Mouse (Mus musculus): ENCODE data around the gene Sepsecs.
"Not testable (repeated sequence)": the region's sequence is repeated elsewhere in the genome, so short reads cannot be mapped to it uniquely, and the experiment has no call there.

The Sepsecs gene

DNA sequence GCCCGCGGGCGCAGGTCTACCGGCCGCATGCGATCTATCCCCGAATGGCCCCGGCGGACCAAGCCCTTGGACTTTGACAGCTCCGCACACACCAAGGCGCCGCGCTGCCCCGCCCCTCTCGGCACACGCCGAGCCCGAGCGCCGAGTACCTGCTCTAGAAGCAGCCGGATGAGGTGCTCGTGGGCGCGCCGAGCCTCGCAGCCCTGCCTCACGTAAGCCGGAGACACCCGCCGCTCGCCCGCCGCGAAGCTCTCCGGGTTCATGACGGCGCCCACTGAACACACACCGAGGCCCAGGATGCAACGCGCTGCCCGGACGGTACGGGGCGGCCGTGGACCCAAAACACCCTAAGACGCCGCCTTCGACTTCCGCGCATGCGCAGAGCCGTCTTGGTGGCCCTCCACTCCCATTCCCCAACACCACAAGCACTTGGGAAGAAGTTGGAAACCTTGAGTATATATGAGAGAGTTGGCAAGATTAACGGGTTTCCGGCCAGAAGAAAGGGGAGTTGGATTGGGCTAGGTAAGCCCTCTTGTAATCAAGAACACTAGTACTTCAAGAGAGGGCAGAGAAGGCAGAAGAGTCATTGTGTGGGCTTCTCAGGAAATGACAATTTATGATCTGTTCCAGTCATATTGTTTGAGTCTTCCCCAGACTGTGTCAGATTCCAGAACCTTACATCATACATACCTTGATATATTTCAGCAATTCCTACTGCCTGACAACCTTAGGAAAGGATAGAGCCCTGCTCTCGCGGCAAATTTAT, at the start of gene Sepsecs:
TSS of gene Sepsecs (minus strand) at position 283 of the 766 bp plus-strand sequence.
- DNase-seq (ENCODE audit: low spot score), result peak; percentile 97

DNA sequence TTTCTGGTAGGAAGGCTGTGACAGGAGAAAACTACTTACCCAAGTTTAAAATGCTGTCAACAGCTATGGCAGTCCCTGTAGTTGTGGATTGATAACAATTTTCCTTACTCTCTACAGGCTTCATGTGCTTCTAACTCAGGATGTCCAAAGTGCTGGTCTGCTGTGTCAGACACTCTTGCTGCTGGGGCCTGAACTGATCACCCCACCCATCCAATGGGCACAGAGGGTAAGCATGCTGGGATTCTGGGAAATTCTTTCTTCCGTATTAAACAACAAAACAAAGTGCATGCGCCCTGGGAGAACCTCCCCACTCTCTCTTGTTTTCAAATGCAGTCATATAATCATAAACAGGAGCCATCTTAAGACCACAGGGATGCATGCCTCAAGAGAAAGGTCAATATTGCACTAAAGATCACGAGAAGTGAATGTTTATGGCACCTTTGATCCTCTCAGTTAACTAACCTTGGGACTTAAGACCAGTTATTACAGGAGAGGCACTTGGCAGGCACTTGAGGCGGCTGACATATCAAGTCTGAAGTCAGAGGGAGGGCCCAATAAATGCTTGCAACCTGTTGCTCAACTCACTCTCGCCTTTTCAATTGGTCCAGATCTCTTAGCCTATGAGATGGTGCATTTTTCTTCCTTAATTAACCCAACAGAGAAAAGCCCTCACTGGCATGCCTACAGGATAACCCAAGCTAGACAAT, 47.4 kb upstream of the Sepsecs start:
- DNase-seq (ENCODE audit: low spot score), result no peak

DNA sequence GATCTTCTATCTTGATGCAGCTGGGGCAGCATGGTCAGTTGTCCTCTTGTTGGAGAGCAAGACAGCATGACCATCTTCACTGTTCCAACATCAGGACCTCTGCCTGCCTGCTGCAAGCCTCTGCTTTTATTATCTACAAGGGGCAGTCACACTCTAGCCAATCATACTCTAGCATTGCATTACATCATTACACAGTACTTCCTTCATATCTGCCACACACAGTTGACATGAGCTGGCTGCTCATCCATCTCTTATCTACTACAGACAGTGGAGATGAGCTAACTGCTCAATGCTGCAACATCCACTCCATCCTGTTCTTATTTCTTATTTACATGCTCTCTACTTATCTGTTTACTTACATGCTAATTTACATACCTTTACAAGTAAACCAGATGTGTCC, 43.2 kb upstream of the Sepsecs start:
- no peak for DNase-seq (ENCODE audit: low spot score)

DNA sequence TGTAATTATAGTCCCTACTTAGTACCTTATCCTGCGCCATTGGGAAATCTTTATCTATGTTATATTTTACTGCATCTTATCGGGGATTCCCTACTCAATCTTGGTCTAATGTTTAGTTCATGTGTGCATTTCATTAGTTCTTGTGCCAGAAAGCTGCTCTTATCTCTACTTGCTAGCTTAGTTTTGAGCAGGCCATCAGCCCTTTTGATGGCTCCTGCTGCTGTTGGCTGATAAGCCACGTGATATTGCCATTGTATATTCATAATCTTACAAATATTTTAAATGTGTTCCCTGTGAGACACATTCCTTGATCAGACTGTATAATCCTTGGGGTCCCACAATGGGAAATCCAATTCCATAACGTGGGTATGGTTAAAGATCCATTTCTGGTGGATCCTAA, 35.1 kb upstream of the Sepsecs start:
- DNase-seq (ENCODE audit: low spot score), result no peak

DNA sequence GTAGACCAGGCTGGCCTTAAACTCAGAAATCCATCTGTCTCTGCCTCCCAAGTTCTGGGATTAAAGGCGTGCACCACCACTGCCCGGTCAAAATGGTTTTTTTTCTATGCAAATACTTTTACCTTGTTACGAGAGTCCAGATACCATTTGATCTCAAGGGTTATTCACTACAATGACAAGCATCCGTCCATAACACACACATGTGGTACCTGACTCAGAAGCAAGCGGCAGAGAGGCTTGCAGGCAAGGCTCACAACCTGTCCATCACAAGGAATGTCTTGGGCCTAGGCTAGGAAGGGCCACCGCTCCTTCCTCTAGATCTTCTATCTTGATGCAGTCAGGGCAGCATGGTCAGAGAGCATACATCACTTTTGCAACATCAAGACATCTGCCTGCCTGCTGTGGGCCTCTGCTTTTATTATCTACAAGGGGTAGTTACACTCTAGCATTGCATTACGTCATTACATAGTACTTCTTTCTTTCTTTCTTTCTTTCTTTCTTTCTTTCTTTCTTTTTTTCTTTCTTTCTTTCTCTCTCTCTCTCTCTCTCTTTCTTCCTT, 28.5 kb upstream of the Sepsecs start:
- not testable (repeated sequence) for DNase-seq (ENCODE audit: low spot score)

DNA sequence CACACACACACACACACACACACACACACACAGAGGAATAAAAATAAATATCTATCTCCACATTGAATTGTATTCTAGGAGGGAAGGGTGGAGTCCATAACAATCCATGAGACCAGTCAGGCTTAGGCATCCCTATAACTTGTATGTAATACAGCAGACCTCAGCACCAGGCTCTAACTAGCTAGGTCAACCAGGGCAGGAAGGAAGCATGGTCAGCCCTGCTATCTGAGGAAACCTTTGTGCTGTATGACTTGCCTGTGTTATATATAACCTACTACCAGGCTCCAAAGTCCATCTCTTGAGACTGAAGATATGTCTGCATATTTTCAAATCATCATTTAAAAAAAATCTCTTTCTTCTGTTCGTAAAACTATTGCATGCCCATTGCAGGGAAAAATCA, 27.8 kb upstream of the Sepsecs start:
- DNase-seq (ENCODE audit: low spot score), result no peak

DNA sequence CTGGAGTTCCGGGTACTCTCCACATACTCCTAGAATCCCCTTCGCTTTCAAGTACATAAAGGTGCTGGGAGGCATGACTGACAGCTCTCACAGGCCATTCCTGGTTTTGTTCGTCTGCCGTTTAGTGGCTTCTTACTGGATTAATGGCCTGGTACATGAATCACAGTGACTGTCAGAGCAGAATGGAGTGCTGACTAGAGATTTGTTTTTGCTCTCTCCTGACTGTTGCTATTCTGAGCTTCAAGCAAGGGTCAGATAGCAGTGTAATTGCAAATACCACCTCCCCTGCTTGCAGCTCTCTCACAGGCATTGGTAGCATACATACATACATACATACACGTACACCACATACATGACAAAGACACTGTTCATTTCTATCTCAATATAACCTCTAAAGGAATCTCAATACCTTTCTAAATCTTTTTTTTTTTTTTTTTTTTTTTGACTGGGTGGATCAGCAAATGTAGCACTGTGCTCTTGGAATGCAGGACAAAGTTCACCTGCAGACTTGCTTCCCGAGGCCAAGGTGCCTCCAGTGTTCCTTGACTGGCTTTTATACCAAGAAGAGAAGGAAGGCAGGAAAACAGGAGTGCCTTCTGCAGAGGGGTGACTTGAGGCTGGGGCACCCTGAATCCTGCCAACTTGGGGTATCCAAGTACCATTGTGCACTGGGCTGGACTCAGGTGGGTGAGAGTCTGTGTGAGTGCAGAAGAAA, 18.4 kb upstream of the Sepsecs start:
- no peak for DNase-seq (ENCODE audit: low spot score)

DNA sequence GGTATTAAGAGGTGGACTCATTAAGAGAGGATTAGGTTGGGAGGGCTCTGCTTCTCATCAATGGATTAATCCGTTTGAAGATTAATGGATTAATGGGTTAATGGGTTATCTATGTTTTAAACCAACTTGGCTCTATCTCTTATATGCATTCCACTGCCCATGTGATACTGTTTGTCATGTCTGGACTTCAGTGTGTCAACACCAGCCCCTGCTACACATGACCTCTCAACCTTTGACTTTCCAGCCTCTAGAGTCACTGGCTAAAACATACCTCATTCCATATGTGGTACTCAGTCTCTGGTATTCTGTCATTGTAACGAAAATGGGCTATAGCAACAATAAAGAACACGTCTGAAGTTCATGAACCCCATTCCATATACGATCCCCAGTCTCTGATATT, 11.6 kb upstream of the Sepsecs start:
- DNase-seq (ENCODE audit: low spot score), result no peak

DNA sequence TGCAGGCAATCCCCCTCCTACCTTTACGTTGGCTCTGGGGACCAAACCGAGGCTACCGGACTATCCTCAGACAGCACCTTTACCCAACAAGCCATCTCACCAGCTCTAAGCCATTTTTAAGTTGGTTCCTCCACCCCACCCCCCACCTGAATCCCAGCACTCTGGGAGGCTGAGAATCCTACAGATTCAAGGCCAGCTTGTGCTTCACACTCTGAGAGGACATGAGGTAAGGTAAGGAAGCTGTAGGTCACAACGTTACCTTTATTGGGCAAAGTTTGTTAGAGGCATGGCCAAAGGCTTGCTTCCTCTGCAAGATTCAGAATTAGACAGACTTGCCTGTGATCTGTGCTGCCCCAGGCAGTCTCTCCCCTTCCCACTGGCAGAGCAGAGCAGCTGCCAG, 10.7 kb upstream of the Sepsecs start:
- no peak for DNase-seq (ENCODE audit: low spot score)

DNA sequence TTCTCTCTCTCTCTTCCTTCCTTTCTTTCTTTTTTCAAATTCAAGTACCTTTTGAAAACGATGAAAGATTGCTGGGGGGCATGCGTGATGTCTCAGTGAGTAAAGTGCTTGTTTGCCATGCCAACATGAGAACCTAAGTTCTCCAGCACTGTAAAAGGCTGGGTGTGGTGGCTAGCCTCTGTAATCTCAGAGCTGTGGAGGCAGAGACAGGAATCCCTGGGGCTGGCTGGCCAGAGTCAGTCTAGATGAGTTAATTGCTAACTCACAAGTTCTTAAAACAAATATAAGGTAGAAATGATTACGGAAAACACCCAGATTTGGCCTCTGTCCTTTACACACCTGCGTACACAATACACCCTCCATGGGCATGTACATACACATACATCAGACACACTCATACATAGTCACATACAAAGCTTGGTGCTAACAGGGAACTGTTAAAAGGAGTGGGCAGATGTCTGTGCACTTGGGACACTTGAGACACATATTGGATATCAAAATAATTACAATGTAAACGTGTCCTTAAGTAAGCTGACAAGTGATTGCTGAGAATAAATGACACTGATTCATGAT, 9.1 kb upstream of the Sepsecs start:
- no peak for DNase-seq (ENCODE audit: low spot score)

DNA sequence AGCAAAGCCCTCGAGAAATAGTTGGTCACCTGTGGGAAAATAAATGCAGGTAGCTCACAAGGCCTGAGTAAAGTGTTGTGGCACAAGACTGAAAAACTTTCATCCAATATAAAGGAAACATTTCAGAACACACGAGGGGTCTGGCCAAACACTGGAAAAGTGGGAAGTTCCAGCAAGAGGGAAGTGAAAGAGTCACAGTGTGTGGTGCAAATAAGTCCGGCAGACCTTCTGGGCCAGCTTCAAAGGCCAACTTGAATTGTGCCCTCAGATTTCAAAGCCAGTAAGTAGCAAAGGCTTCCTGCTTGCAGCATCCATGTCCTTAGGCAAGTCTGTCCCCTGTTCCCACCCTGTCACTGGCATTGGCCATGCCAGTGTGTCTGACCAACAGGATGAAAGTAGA, 7.6 kb upstream of the Sepsecs start:
- no peak for DNase-seq (ENCODE audit: low spot score)

DNA sequence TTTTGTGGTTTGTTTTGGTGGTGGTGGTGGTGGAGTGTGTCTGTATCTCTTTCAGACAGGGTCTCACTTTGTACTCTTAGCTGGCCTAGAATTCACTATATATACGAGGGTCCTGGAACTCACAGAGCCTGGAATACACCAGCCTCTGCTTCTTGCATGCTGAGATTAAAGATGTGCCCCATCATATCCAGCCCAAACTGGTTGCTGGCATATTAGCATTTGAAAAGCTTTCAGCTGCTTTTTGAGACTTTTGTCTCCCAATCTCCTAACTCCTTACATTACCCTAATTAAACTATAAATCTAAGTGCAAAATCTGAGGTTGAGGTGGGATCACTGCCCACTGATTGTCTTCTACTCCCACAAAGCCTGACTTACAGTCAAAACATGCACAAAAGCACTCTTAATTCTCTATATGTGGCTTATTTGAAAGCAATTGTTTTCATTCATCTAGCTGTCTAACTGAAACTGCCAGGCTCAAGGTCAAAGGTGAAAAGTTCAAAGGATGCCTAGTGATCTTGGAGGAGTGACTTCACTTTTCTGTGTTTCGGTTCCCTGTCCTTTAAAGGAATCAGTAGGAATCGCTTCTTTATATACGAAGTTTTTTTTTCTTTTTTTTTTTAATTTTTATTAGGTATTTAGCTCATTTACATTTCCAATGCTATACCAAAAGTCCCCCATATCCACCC, 5.0 kb upstream of the Sepsecs start:
- no peak for DNase-seq (ENCODE audit: low spot score)

DNA sequence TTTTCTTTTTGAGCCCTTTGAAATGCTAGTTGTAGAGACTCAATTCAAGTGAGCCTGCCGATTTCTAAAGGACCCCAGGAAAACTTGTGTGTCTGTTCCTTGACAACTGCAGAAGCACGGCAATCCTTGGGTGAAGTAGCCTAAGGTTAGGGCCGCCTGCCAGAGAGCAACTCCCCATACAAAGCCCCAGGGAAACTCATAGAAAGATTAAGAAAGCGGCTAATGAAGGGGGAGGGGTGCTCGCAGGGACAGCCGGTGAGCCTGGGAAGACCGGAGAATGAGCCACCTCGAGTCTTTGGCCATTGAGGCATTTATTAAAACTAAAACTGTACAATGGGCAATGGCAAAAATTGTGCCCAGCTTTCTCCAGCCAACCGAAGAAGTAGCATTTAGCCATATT, 3.8 kb upstream of the Sepsecs start:
- DNase-seq (ENCODE audit: low spot score), result no peak

DNA sequence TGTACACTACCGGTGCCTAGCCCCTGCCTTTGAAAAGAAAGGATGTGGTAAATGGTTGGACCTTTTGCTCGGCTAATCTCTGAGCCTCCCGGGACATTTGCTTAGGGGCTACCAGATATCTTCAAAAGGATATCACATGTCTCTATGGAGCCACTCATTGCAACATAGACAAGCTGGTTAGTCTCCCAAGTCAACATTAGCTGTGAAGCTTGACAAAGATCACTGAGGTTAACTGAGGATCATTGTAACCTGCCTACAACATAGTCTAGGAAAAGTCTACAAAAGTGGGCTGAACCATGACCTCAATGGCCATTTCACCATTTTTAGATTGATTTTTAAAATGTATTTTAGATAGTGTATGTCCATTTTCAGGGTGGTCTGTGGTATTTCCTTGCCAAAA, 1.2 kb upstream of the Sepsecs start:
- DNase-seq (ENCODE audit: low spot score), result no peak

DNA sequence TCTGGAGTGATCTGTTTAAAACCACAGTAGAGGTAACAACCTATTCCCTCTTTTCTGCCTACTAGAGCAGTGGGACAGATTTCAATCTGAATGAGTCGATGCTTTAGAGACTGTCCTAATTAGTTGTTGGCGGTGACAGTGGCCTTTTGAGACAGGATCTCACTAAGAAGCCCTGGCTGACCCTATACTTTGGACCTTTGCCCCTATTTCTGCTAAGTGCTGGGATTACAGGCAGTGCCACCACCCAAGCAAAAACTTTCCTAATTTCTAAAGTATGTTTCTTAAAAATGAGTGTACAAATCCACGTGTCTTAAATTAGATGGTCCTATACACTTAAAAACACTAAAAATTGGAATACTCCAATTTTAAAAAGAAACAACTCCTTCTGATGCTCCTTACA, 2.7 kb downstream of the Sepsecs start:
- DNase-seq (ENCODE audit: low spot score), result no peak

DNA sequence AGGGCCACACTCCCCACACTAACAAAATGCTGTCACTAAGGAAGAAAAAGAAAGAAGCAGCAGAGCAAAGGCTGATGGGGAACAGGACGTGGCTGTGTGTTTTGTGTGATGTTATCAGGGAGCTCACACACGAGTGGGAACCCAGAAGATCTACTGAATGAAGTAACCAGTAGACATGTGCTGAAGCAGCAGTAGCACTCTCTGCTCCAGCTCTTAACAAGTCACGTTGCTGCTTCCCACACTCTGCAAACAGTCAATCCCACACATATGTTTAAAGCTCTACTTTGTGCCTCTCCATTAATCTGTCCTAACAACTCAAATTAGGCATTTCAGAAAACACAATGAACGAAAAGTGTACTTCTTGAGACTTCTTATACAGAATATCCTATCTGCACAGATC, 11.6 kb downstream of the Sepsecs start:
- DNase-seq (ENCODE audit: low spot score), result no peak

DNA sequence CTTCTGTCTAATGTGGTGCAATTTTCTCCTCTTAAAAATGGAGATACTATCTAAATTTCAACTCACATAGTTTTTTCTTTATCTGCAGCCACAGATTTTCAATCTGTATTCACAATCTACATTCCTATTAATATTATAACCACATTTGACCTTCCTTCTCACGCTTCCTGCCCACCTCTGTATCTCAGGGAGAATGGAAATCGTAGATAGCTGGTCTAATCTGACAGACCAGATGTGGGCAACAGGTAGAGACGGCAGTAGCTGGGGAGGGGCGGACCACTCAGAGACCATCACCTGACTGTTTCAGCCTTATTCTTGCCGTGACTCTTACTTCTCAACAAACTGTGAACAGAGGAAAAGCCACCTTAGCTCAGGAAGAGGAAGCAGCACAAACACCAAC, 12.2 kb downstream of the Sepsecs start:
- no peak for DNase-seq (ENCODE audit: low spot score)

DNA sequence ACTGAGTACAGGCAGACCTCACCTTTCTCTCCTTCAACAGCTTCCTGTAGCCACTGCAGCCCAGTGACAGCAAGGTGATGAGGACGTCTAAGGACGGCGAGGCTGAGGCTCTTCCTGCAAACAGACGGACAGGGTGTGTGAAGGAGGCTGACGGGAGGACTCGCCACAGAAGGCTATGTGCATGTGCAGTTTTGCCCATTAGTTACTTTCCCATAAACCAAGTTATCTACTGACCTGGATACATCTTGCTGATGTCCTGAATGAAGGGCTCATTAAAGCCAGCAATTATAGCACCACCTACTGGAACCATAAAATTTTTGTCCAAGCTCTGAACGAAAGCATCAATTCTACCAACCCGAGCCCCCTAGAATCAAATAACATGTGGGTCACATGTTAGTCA, 13.5 kb downstream of the Sepsecs start:
- no peak for DNase-seq (ENCODE audit: low spot score)

DNA sequence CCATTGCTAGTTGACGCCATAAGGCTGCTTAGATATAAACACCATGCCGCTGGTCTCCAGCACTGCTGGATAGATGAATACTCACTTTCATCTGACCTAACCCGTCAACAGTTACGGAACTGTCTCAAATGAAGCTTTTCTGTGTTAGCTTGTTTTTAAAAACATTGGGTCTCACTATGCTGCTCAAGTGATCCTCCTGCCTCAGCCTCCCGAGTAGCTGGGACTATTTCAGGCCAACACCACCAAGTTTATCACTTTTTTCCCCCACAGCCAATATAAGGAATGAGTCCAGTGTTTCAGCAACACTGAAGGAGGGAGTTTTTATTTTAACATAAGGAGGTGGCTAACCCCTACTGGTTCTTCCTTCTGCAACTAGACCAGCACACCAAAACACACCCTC, 14.5 kb downstream of the Sepsecs start:
- no peak for DNase-seq (ENCODE audit: low spot score)

DNA sequence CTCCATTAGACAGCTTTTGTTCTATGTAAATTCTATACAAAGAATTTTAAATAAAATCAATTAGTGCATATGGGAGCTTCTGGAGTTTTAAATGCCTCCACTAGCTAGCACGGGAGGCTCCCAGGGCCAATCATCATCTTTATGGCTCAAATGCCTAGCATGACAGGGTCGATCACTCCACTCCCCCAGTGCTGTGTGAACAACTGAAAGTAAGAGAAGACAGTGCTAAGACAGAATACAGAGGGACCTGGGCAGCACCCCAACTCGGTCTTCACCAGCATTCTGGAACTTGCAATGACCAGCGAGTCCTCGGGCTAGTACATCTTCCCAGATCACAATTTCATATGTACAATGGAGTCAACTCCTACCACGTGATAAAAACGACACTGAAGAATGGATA, 16.9 kb downstream of the Sepsecs start:
- no peak for DNase-seq (ENCODE audit: low spot score)

DNA sequence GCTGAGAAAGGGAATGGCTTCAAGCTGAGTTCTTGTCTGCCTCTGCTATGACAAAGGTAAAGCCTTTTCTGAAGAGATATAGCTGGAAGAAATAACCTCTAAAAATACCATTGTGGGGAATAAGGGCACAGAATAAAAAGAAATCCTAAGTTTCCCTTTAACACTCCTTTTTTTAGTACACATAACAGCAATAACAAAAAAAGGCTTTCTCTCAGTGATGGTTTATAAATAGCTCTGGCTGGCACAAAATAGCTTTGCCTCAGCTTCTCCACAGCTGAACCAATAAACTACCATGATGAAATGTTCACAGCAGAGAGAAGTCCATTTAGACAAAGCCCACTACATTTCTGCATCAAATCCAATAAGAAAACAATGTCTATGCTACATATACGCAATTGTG, 17.4 kb downstream of the Sepsecs start:
- no peak for DNase-seq (ENCODE audit: low spot score)
